Mouse (Mus musculus) embryo, embryonic 11.5 days (tissue): ENCODE measurements at regions not wholly inside any gene's neighbourhood (a gene's known extent, or its start where the extent isn't known, plus 50 kb on each side); places are given as distances from the start of the nearest gene placed in this dataset.

Experiments
- DNase-seq: peaks from one replicate; pipeline ENCODE4 v3.0.0-alpha.2; 2012; ENCODE audit warnings: low read depth, low spot score

GRCm38 (mm10) chrX:11978679-11979078, 181.5 kb downstream of the Bcor start:
- no peak for DNase-seq

GRCm38 (mm10) chrX:11983276-11983675, 176.9 kb downstream of the Bcor start:
- DNase-seq = no peak
